Mouse (Mus musculus) stomach, postnatal 0 days (tissue): ENCODE measurements at regions not wholly inside any gene's neighbourhood (a gene's known extent, or its start where the extent isn't known, plus 50 kb on each side); places are given as distances from the start of the nearest gene placed in this dataset.
"Not testable (repeated sequence)": the region's sequence is repeated elsewhere in the genome, so short reads cannot be mapped to it uniquely, and the experiment has no call there.

Experiments used
- CTCF ChIP-seq: IDR thresholded peaks from 2 replicates; pipeline ENCODE4 v1.5.1; 2016; ENCODE audit warnings: antibody characterized with exemption, low read depth, mild to moderate bottlenecking, moderate library complexity
- EP300 ChIP-seq: optimal IDR thresholded peaks from 2 replicates; pipeline ENCODE3; 2016; ENCODE audit warnings: antibody characterized with exemption

- TF ChIP-seq CTCF, EP300: not testable (repeated sequence)
Observed at GRCm38 (mm10) chr15:37074207-37074606, 66.6 kb upstream of the Zfp706 start.
